Mouse (Mus musculus) liver, adult 2 months (tissue): ENCODE measurements around the gene Cycs. TPM values are rescaled to one million over a fixed set of nuclear protein-coding genes. Genes with fewer than 3 reads are reported as not detected.

Source experiments
- DNase-seq: peaks from one replicate; pipeline ENCODE4 v3.0.0-alpha.2; 2011; ENCODE audit warnings: low read depth, low spot score; ENCODE audit errors: extremely low read depth
- H3K27ac ChIP-seq: fragments of 200-500 bp; replicated peaks from 2 replicates; pipeline ENCODE4 v1.5.1; 2012; ENCODE audit warnings: low read depth, mild to moderate bottlenecking, control low read depth, inconsistent platforms, low read length; ENCODE audit not compliant: insufficient read depth
- H3K27me3 ChIP-seq: fragments of 200-500 bp; 2 replicates; pipeline ENCODE4 v1.6.1; 2012; ENCODE audit warnings: mild to moderate bottlenecking, moderate library complexity, low read length, inconsistent platforms; ENCODE audit not compliant: control insufficient read depth, insufficient read depth
- H3K36me3 ChIP-seq: fragments of 200-500 bp; 2 replicates; pipeline ENCODE4 v1.6.1; 2012; ENCODE audit warnings: low read length, inconsistent platforms; ENCODE audit not compliant: control insufficient read depth, insufficient read depth
- H3K4me1 ChIP-seq: fragments of 200-500 bp; 2 replicates; pipeline ENCODE4 v1.6.1; 2011; ENCODE audit warnings: low read length; ENCODE audit not compliant: control insufficient read depth, insufficient read depth
- H3K4me3 ChIP-seq: fragments of 200-500 bp; 2 replicates; pipeline ENCODE4 v1.5.1; 2011; ENCODE audit warnings: low read depth, mild to moderate bottlenecking, control low read depth, low read length, moderate library complexity; ENCODE audit not compliant: insufficient read depth
- H3K79me2 ChIP-seq: fragments of 200-500 bp; 2 replicates; pipeline ENCODE4 v1.6.1; 2012; ENCODE audit warnings: inconsistent platforms, mild to moderate bottlenecking, low read length, moderate library complexity; ENCODE audit not compliant: control insufficient read depth, insufficient read depth
- H3K9ac ChIP-seq: fragments of 200-500 bp; 2 replicates; pipeline ENCODE4 v1.6.1; 2012; ENCODE audit warnings: low read depth, mild to moderate bottlenecking, control low read depth, inconsistent platforms, low read length
- CTCF ChIP-seq: fragments of 200-500 bp; IDR thresholded peaks from 2 replicates; pipeline ENCODE4 v1.5.1; 2011; ENCODE audit warnings: low read depth, low read length, control low read depth
- POLR2A ChIP-seq: fragments of 200-500 bp; IDR thresholded peaks from 2 replicates; pipeline ENCODE4 v1.6.1; 2011; ENCODE audit warnings: low read length, control low read depth; ENCODE audit not compliant: insufficient read depth; ENCODE audit errors: extremely low read depth
- WGBS: fragments of 180-500 bp; shearing (Covaris S2); methylation state at CpG from one replicate; pipeline ENCODE4 v1.1.7; 2018; 5-methylcytosine and 5-hydroxymethylcytosine counted together
- polyA plus RNA-seq: library from polyadenylated mRNA; depleted of rRNA; stranded (reverse); fragments of >200 nt; gene quantifications from 2 replicates; pipeline ENCODE4 v1.2.3, GENCODE M21; 2012
- total RNA-seq: library from RNA; depleted of rRNA; stranded (reverse); fragments of >200 nt; gene quantifications from 2 replicates; pipeline ENCODE4 v1.2.3, GENCODE M21; 2014

The Cycs gene
- total and polyA plus RNA-seq, 2 experiments = 2.9 to 52.9 TPM

- DNase-seq = peak; percentile 57
- no peaks in the 10 kb centered on the region for H3K27me3 ChIP-seq
- H3K27ac ChIP-seq = no peak overlapping the region
- no peak overlapping the region for H3K4me3 ChIP-seq
- no peak overlapping the region for H3K9ac ChIP-seq
- TF ChIP-seq CTCF (no peak), POLR2A (no peak)
- no peaks in the 10 kb centered on the region for H3K79me2 ChIP-seq
- H3K36me3 ChIP-seq = no peaks in the 10 kb centered on the region
- no peaks in the 10 kb centered on the region for H3K4me1 ChIP-seq
- 29% methylated on average over 5 of the region's 5 CpGs for WGBS
Observed at GRCm38 (mm10) chr6:50552881-50553518, 13.3 kb downstream of the Cycs start.

DNA sequence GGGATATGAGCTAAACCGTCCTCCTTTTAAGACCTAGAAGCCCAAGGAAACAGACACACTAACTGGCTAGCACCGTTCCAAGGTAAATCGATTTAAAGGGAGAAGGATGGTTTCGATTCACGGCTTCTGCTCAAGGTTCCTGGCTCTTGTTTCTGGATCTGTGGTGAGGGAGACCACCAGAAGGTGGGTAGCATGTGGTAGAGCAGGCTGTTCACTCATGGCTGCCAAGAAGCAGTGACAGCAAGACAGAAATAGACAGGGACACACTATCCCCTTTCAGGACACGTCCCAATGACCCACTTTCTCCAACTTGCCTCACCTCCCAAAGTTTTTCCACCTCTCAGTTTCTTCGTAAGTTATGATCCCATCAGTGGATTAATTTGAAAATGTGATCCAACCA is 16.5 kb downstream of the Cycs start:
- TF ChIP-seq CTCF = no peak
- Histone ChIP-seq H3K4me1 (no peaks in the 10 kb centered on the region), H3K27ac (no peak overlapping the region), H3K79me2 (no peaks in the 10 kb centered on the region), H3K36me3 (no peaks in the 10 kb centered on the region), H3K27me3 (no peaks in the 10 kb centered on the region), H3K9ac (no peak overlapping the region), H3K4me3 (no peak overlapping the region)
- WGBS = 86% methylated on average over 7 of the region's 7 CpGs
- DNase-seq = no peak

GRCm38 (mm10) chr6:50549051-50549450 is 17.3 kb downstream of the Cycs start:
- 88% methylated on average over 5 of the region's 5 CpGs for WGBS

DNA sequence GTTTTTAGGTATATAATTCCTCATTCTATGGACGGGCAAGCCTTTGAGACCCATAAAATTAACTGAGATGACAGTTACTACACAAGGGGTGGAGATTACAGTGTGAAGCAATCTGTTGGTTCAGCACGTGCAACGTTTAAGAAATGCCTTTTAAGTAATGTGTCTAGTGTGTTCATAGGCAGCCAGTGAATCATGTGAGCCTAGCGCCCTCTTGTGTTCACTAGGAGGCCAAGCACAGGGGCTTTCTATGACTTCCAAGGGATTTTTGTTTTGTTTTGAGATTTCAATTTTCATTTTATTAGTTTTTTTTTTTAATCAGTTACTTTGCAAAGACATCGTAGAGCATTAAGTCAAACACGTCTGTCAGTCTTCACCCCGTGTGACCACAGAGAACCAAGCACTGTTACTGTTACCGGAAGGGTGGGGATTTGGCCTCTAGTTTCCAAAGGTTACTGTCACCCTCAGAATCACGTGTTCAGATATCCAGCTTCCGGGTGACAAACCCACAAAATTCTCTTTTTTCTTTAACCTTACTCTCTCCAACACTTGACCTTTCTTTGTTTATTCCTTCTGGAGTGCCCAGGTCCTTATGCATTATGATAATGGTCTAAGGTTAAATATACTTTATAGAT is 20.8 kb downstream of the Cycs start:
- Histone ChIP-seq H3K4me1 (no peaks in the 10 kb centered on the region), H3K9ac (no peak overlapping the region), H3K27me3 (no peaks in the 10 kb centered on the region), H3K79me2 (no peaks in the 10 kb centered on the region), H3K27ac (no peak overlapping the region), H3K36me3 (no peaks in the 10 kb centered on the region), H3K4me3 (no peak overlapping the region)
- WGBS = 18% methylated on average over 10 of the region's 10 CpGs
- peak; percentile 67 for DNase-seq
- TF ChIP-seq CTCF (peak; percentile 68), POLR2A (no peak)

More at GRCm38 (mm10) chr6:50549051-50549450, 17.3 kb downstream of the Cycs start:
- no peaks in the 10 kb centered on the region for H3K27me3 ChIP-seq
- no peaks in the 10 kb centered on the region for H3K4me1 ChIP-seq
- DNase-seq = no peak
- H3K36me3 ChIP-seq = no peaks in the 10 kb centered on the region
- TF ChIP-seq CTCF (no peak), POLR2A (no peak)
- no peak overlapping the region for H3K9ac ChIP-seq
- no peak overlapping the region for H3K27ac ChIP-seq
- H3K4me3 ChIP-seq = no peak overlapping the region
- H3K79me2 ChIP-seq = no peaks in the 10 kb centered on the region

DNA sequence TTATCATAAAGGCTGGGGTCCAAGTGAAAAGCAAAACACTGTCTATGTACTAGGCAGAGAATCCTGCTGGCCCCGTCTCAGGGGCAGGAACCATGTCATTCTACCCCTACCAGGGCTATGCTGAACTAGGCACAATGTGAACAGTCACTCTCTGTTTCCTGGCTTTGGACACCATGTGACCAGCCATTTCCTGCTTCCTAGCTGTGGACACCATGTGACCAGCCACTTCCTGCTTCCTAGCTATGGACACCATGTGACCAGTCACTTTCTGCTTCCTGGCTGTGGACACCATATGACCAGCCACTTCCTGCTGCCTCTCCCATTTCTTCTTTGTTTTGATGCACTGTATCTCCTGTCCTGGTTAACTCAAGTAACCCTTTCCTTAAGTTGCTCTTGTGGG is 23.8 kb downstream of the Cycs start:
- H3K79me2 ChIP-seq = no peaks in the 10 kb centered on the region
- TF ChIP-seq CTCF = no peak
- TF ChIP-seq POLR2A = no peak
- no peaks in the 10 kb centered on the region for H3K36me3 ChIP-seq
- no peaks in the 10 kb centered on the region for H3K4me1 ChIP-seq
- H3K27me3 ChIP-seq = no peaks in the 10 kb centered on the region
- 95% methylated on average over 1 of the region's 1 CpGs for whole genome bisulfite sequencing
- H3K9ac ChIP-seq = no peak overlapping the region
- no peak for DNase-seq
- no peak overlapping the region for H3K27ac ChIP-seq
- H3K4me3 ChIP-seq = no peak overlapping the region

DNA sequence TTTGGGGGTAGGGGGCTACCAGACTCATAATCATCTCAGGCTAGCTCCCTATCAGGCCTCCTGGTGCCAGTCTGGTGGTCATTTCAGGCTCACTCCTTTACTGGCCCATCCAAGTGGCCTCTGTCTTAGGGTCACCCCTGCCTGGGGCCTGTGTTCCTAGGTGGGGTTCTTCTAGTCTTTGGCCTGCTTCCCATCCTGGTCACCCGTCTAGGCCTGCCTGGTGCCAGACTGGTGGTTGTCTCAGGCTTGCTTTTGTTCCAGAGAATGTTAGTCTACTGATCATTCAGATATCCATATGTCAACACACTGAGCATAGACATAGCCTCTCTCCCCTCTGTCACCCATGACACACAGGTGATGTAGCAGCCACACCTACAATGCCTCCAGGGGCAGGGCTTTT is 26.7 kb downstream of the Cycs start:
- Histone ChIP-seq H3K4me1 (no peaks in the 10 kb centered on the region), H3K27me3 (no peaks in the 10 kb centered on the region), H3K9ac (no peak overlapping the region), H3K36me3 (no peaks in the 10 kb centered on the region), H3K27ac (no peak overlapping the region), H3K4me3 (no peak overlapping the region), H3K79me2 (no peaks in the 10 kb centered on the region)
- 81% methylated on average over 1 of the region's 1 CpGs for WGBS
- DNase-seq = no peak
- TF ChIP-seq POLR2A = no peak
- TF ChIP-seq CTCF = no peak
